Mouse (Mus musculus): ENCODE results near the gene Slc26a5. TPM values are rescaled to one million over a fixed set of nuclear protein-coding genes. Genes with fewer than 3 reads are reported as not detected.

Slc26a5 gene
- polyA plus RNA-seq, 1 experiment from 2014 or later, result not detected

DNA sequence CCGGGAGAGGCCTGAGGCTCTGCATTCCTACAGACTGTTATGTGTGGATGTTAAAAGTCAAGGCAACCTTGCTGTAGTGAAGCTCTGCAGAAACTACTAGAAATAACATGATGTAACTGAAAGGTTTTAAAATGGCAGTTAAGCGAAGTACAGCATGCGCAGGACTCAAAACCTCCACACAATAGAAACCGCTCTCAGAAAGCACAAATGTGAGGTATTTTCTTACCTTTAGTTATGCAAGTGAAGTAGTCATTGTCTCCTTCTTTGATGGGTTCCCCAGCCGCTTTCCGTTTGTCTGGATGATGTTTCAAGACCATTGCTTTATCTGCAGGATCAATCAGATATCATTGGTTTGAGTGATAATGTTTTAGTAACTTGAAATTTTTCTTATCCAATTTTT, 88.9 kb downstream of the Slc26a5 start:
- Histone ChIP-seq H3K27me3 (replicated peaks; ENCODE audit: control insufficient read depth, insufficient read depth, low read length) (no peaks in the 10 kb centered on the region), H3K9me3 (ENCODE audit: control insufficient read depth, low read length) (no peaks in the 10 kb centered on the region), H3K4me3 (ENCODE audit: low read depth, low read length) (no peak overlapping the region), H3K9ac (ENCODE audit: low read depth, low read length) (no peak overlapping the region), H3K4me1 (replicated peaks; ENCODE audit: control insufficient read depth, insufficient read depth, low read length) (no peaks in the 10 kb centered on the region), H3K4me2 (no peak overlapping the region), H3K27ac (ENCODE audit: low read depth, low read length) (no peak overlapping the region), H3K36me3 (ENCODE audit: control insufficient read depth, insufficient read depth, low read length) (peaks cover 50% of the 10 kb centered on the region)
- WGBS, result 95% methylated on average over 6 of the region's 6 CpGs
- DNase-seq (ENCODE audit: low spot score), result no peak
- ATAC-seq (replicated peaks; ENCODE audit: low FRiP score), result no peak

- no peak overlapping the region for H3K4me3 ChIP-seq (ENCODE audit: low read depth, low read length)
- H3K9ac ChIP-seq (ENCODE audit: low read depth, low read length), result no peak overlapping the region
- WGBS, result 97% methylated on average over 6 of the region's 6 CpGs
- DNase-seq (ENCODE audit: low spot score), result no peak
- H3K4me2 ChIP-seq, result no peak overlapping the region
- no peaks in the 10 kb centered on the region for H3K27me3 ChIP-seq (replicated peaks; ENCODE audit: control insufficient read depth, insufficient read depth, low read length)
- no peak overlapping the region for H3K27ac ChIP-seq (ENCODE audit: low read depth, low read length)
- H3K9me3 ChIP-seq (ENCODE audit: control insufficient read depth, low read length), result no peaks in the 10 kb centered on the region
- no peak for ATAC-seq (replicated peaks; ENCODE audit: low FRiP score)
- H3K36me3 ChIP-seq (ENCODE audit: control insufficient read depth, insufficient read depth, low read length), result peaks cover 39% of the 10 kb centered on the region
- H3K4me1 ChIP-seq (replicated peaks; ENCODE audit: control insufficient read depth, insufficient read depth, low read length), result no peaks in the 10 kb centered on the region
These were observed 95.6 kb downstream of the Slc26a5 start for GRCm38 (mm10) chr5:21769841-21770240.

DNA sequence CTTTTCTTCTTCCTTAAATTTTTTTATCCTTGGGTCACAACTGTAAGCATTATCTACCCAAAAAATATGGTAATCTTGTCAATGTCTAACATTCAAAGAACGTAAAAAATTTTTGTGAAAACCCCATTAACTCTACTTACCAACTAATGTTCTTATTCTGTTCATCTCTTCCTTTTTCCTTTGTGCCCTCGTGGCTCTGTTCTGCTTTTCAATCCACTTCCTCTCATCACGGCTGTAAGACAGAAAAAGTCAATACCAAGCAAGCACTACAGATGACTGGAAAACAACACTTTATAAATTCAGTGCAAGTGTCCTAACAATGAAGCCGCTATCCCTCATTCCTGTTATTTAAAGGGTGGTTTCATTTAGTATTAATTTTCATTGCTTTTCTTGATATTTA, 96.9 kb downstream of the Slc26a5 start:
- H3K4me1 ChIP-seq (replicated peaks; ENCODE audit: control insufficient read depth, insufficient read depth, low read length), result no peaks in the 10 kb centered on the region

More for the DNA sequence above, 96.9 kb downstream of the Slc26a5 start:
- Histone ChIP-seq H3K27ac (ENCODE audit: low read depth, low read length) (no peak overlapping the region), H3K27me3 (replicated peaks; ENCODE audit: control insufficient read depth, insufficient read depth, low read length) (no peaks in the 10 kb centered on the region), H3K9me3 (ENCODE audit: control insufficient read depth, low read length) (no peaks in the 10 kb centered on the region), H3K9ac (ENCODE audit: low read depth, low read length) (no peak overlapping the region), H3K4me3 (ENCODE audit: low read depth, low read length) (no peak overlapping the region), H3K36me3 (ENCODE audit: control insufficient read depth, insufficient read depth, low read length) (peaks cover 33% of the 10 kb centered on the region), H3K4me2 (no peak overlapping the region)
- ATAC-seq (replicated peaks; ENCODE audit: low FRiP score) (no peak), DNase-seq (ENCODE audit: low spot score) (no peak)
- 76% methylated on average over 4 of the region's 4 CpGs for WGBS

Other genes starting within 250 kb of the Slc26a5 start
- gene Fbxl13, start 220.0 kb downstream of the Slc26a5 start, polyA plus RNA-seq (2014; fragmentation: Nextera tagmentation; extraction: Ambion mirVana), result 0.23 and 0.32 TPM in 2 replicates
- gene Armc10, start 219.8 kb downstream of the Slc26a5 start, polyA plus RNA-seq (2014; fragmentation: Nextera tagmentation; extraction: Ambion mirVana), result 29.7 and 29.8 TPM in 2 replicates
- 3.6 and 3.9 TPM in 2 replicates for gene Napepld, start 164.2 kb downstream of the Slc26a5 start, polyA plus RNA-seq (2014; fragmentation: Nextera tagmentation; extraction: Ambion mirVana)
- 89.6 and 90.9 TPM in 2 replicates for gene Pmpcb, start 128.5 kb downstream of the Slc26a5 start, polyA plus RNA-seq (2014; fragmentation: Nextera tagmentation; extraction: Ambion mirVana)
- 99.9 and 104 TPM in 2 replicates for gene Dnajc2, start 80.4 kb downstream of the Slc26a5 start, polyA plus RNA-seq (2014; fragmentation: Nextera tagmentation; extraction: Ambion mirVana)
- 229 and 246 TPM in 2 replicates for gene Psmc2, start 80.3 kb downstream of the Slc26a5 start, polyA plus RNA-seq (2014; fragmentation: Nextera tagmentation; extraction: Ambion mirVana)